Mouse (Mus musculus) forebrain, embryonic 11.5 days (tissue): ENCODE results near the gene Aadacl3. TPM values are rescaled to one million over a fixed set of nuclear protein-coding genes. Genes with fewer than 3 reads are reported as not detected.

ENCODE experiments used
- polyA plus RNA-seq: library from polyadenylated mRNA; unstranded; fragments of >200 nt; fragmentation: Nextera tagmentation; extraction: Ambion mirVana; gene quantifications from 2 replicates; pipeline ENCODE4 v1.2.1, GENCODE M21; 2014

Gene Aadacl3
- polyA plus RNA-seq, 1 experiment from 2014 or later, result not detected

Other genes with a start within 250 kb of the Aadacl3 start
- gene Pramel5, start 183.3 kb downstream of the Aadacl3 start, polyA plus RNA-seq, result not detected in 2 replicates
- not detected in 2 replicates for gene Gm13128, start 133.5 kb downstream of the Aadacl3 start, polyA plus RNA-seq
- not detected in 2 replicates for gene Gm13119, start 105.8 kb downstream of the Aadacl3 start, polyA plus RNA-seq
- gene Pramef20, start 85.8 kb downstream of the Aadacl3 start, polyA plus RNA-seq, result not detected in 2 replicates
- gene Pramef12, start 55.3 kb downstream of the Aadacl3 start, polyA plus RNA-seq, result not detected in 2 replicates
- gene 1700012P22Rik, start 25.0 kb downstream of the Aadacl3 start, polyA plus RNA-seq, result not detected in 2 replicates
- gene Gm9944, start 10.4 kb downstream of the Aadacl3 start, polyA plus RNA-seq, result not detected in 2 replicates
- not detected in 2 replicates for gene 9430007A20Rik, start 56.1 kb upstream of the Aadacl3 start, polyA plus RNA-seq
- gene Gm13124, start 101.4 kb upstream of the Aadacl3 start, polyA plus RNA-seq, result not detected in 2 replicates
- gene Aadacl4, start 150.0 kb upstream of the Aadacl3 start, polyA plus RNA-seq, result not detected in 2 replicates
- not detected in 2 replicates for gene Gm436, start 222.6 kb upstream of the Aadacl3 start, polyA plus RNA-seq